In genomic region chr10:58714789-58715148, GRCm38 (mm10) we compare ENCODE assay signal across 11 mouse cellular contexts. TPM values are rescaled to one million over a fixed set of nuclear protein-coding genes. Genes with fewer than 3 reads are reported as not detected.
DNase-seq lines count a peak whose midpoint lies in the region; ATAC-seq and TF ChIP-seq lines count a peak whose summit lies in the region.
"Had no signal": no experiment of that assay in that cellular context is flagged by ENCODE, and none has a peak within 500 bp of the region (broad histone marks: within the 10 kb centered on the region; RNA-seq: fewer than 3 reads in every experiment).

No protein-coding gene starts in this region.

- no peaks in the 10 kb centered on the region for H3K9me3 ChIP-seq in heart, postnatal 0 days (replicated peaks; ENCODE audit: control insufficient read depth, low read length)
- H3K9me3 ChIP-seq in midbrain, postnatal 0 days (ENCODE audit: low read length): no peaks in the 10 kb centered on the region
- H3K9me3 ChIP-seq in midbrain, embryonic 14.5 days (ENCODE audit: control insufficient read depth, low read length): no peaks in the 10 kb centered on the region
- H3K9me3 ChIP-seq in intestine, embryonic 15.5 days: no peaks in the 10 kb centered on the region
- H3K9me3 ChIP-seq in stomach, embryonic 16.5 days (replicated peaks; ENCODE audit: control insufficient read depth, low read length): no peaks in the 10 kb centered on the region

- no peak overlapping the region for H3K27ac ChIP-seq in heart, postnatal 0 days (ENCODE audit: low read depth)
- H3K27ac ChIP-seq in midbrain, postnatal 0 days (ENCODE audit: low read depth, low read length): no peak overlapping the region
- no peak overlapping the region for H3K27ac ChIP-seq in midbrain, embryonic 14.5 days (replicated peaks; ENCODE audit: low read depth, low read length)
- no peak overlapping the region for H3K27ac ChIP-seq in intestine, embryonic 15.5 days
- H3K27ac ChIP-seq in stomach, embryonic 16.5 days (ENCODE audit: low read length): no peak overlapping the region

- H3K4me3 ChIP-seq in heart, postnatal 0 days (ENCODE audit: low read depth, low read length): peak overlapping the region; percentile 14; the same call in 1 of the 2 replicates
- H3K4me3 ChIP-seq in midbrain, postnatal 0 days (ENCODE audit: low read depth, low read length): no peak overlapping the region
- H3K4me3 ChIP-seq in midbrain, embryonic 14.5 days (replicated peaks; ENCODE audit: low read depth, low read length): no peak overlapping the region
- H3K4me3 ChIP-seq in intestine, embryonic 15.5 days (replicated peaks): peak overlapping the region; percentile 17; the same call in 1 of the 2 replicates
- H3K4me3 ChIP-seq in stomach, embryonic 16.5 days (replicated peaks; ENCODE audit: low read length): peak overlapping the region; percentile 43; the same call in 1 of the 2 replicates

- no peak overlapping the region for H3K9ac ChIP-seq in heart, postnatal 0 days (replicated peaks; ENCODE audit: low read depth, low read length)
- no peak overlapping the region for H3K9ac ChIP-seq in midbrain, postnatal 0 days (replicated peaks; ENCODE audit: low read length, poor library complexity, severe bottlenecking)
- H3K9ac ChIP-seq in midbrain, embryonic 14.5 days (replicated peaks; ENCODE audit: low read length): no peak overlapping the region
- H3K9ac ChIP-seq in intestine, embryonic 15.5 days: no peak overlapping the region
- no peak overlapping the region for H3K9ac ChIP-seq in stomach, embryonic 16.5 days (ENCODE audit: low read length)

- TF ChIP-seq EP300 in heart, postnatal 0 days (IDR thresholded peaks at IDR 0.05; ENCODE audit: low read depth): no peak

- DNase-seq in heart, postnatal 0 days (ENCODE audit: low spot score): no peak
- no peak for DNase-seq in heart, adult 8-10 months (ENCODE audit: low spot score)
- no peak for DNase-seq in midbrain, postnatal 0 days (ENCODE audit: low spot score)
- DNase-seq in midbrain, embryonic 14.5 days: no peak
- no peak for DNase-seq in urinary bladder, postnatal 25 days (ENCODE audit: low spot score)
- DNase-seq in right cerebral cortex, adult 2 months (ENCODE audit: low spot score in 2 of 2): no peak
- DNase-seq: left cerebral cortex, postnatal 4 days had no signal

- ATAC-seq in heart, postnatal 0 days (ENCODE audit: insufficient read depth, low read depth): no peak
- ATAC-seq in midbrain, postnatal 0 days (ENCODE audit: low FRiP score): no peak
- ATAC-seq in midbrain, embryonic 14.5 days (ENCODE audit: low FRiP score, low TSS enrichment): no peak
- no peak for ATAC-seq in intestine, embryonic 15.5 days
- ATAC-seq in stomach, embryonic 16.5 days (ENCODE audit: insufficient read depth, low FRiP score): no peak

- WGBS in heart, postnatal 0 days: 60% methylated on average over 3 of the region's 3 CpGs
- WGBS in midbrain, postnatal 0 days: 61% methylated on average over 3 of the region's 3 CpGs
- WGBS in midbrain, embryonic 14.5 days: 84% methylated on average over 3 of the region's 3 CpGs
- 56% methylated on average over 3 of the region's 3 CpGs for WGBS in intestine, embryonic 15.5 days
- 39% methylated on average over 3 of the region's 3 CpGs for WGBS in stomach, embryonic 16.5 days

- no peaks in the 10 kb centered on the region for H3K36me3 ChIP-seq in heart, postnatal 0 days (replicated peaks; ENCODE audit: control insufficient read depth, insufficient read depth, low read length)
- no peaks in the 10 kb centered on the region for H3K36me3 ChIP-seq in midbrain, postnatal 0 days (ENCODE audit: insufficient read depth, low read length)
- no peaks in the 10 kb centered on the region for H3K36me3 ChIP-seq in midbrain, embryonic 14.5 days (ENCODE audit: control insufficient read depth, insufficient read depth, low read length)
- no peaks in the 10 kb centered on the region for H3K36me3 ChIP-seq in intestine, embryonic 15.5 days
- no peaks in the 10 kb centered on the region for H3K36me3 ChIP-seq in stomach, embryonic 16.5 days (ENCODE audit: control insufficient read depth, insufficient read depth, low read length)

- TF ChIP-seq CTCF in heart, postnatal 0 days (IDR thresholded peaks at IDR 0.05; ENCODE audit: low read depth): no peak
- TF ChIP-seq CTCF in midbrain, postnatal 0 days (IDR thresholded peaks at IDR 0.05): no peak

- H3K4me1 ChIP-seq in heart, postnatal 0 days (ENCODE audit: control insufficient read depth, insufficient read depth): no peaks in the 10 kb centered on the region
- no peaks in the 10 kb centered on the region; the same call in 1 of the 2 replicates for H3K4me1 ChIP-seq in midbrain, postnatal 0 days (ENCODE audit: insufficient read depth, low read length)
- H3K4me1 ChIP-seq in midbrain, embryonic 14.5 days (ENCODE audit: control insufficient read depth, insufficient read depth, low read length): no peaks in the 10 kb centered on the region
- H3K4me1 ChIP-seq in intestine, embryonic 15.5 days (replicated peaks): no peaks in the 10 kb centered on the region
- H3K4me1 ChIP-seq in stomach, embryonic 16.5 days (ENCODE audit: control insufficient read depth, insufficient read depth, low read length): peaks cover 6% of the 10 kb centered on the region; the same call in 1 of the 2 replicates

- peak overlapping the region; percentile 57 for H3K4me2 ChIP-seq in heart, postnatal 0 days (ENCODE audit: low read depth, low read length)
- H3K4me2 ChIP-seq in midbrain, postnatal 0 days (ENCODE audit: low read depth, low read length, poor library complexity, severe bottlenecking): peak overlapping the region; percentile 32; the same call in 1 of the 2 replicates
- no peak overlapping the region for H3K4me2 ChIP-seq in midbrain, embryonic 14.5 days (ENCODE audit: low read length)
- H3K4me2 ChIP-seq in intestine, embryonic 15.5 days (replicated peaks): peak overlapping the region; percentile 54
- H3K4me2 ChIP-seq in stomach, embryonic 16.5 days (ENCODE audit: low read depth, low read length): peak overlapping the region; percentile 66

- H3K27me3 ChIP-seq in heart, postnatal 0 days (ENCODE audit: control insufficient read depth, insufficient read depth, low read length): no peaks in the 10 kb centered on the region
- no peaks in the 10 kb centered on the region for H3K27me3 ChIP-seq in midbrain, postnatal 0 days (ENCODE audit: insufficient read depth, low read length)
- no peaks in the 10 kb centered on the region for H3K27me3 ChIP-seq in midbrain, embryonic 14.5 days (ENCODE audit: control insufficient read depth, insufficient read depth, low read length)
- no peaks in the 10 kb centered on the region for H3K27me3 ChIP-seq in intestine, embryonic 15.5 days (replicated peaks)
- H3K27me3 ChIP-seq in stomach, embryonic 16.5 days (ENCODE audit: control insufficient read depth, insufficient read depth, low read length): no peaks in the 10 kb centered on the region

RNA-seq across cellular contexts. Expression of gene Gm17542, which starts 3.2 kb away (rescaled TPM):
- not detected in 2 replicates for total RNA-seq in heart, postnatal 0 days (2014; rRNA removed; ENCODE audit: low replicate concordance)
- not detected in 2 replicates for polyA plus RNA-seq in heart, postnatal 0 days (2015; fragmentation: Nextera tagmentation; extraction: Ambion mirVana)
- not detected for total RNA-seq in heart, adult 8-10 months (2022)
- total RNA-seq in midbrain, postnatal 0 days (2014; rRNA removed): not detected in 2 replicates
- polyA plus RNA-seq in midbrain, postnatal 0 days (2015; fragmentation: Nextera tagmentation; extraction: Ambion mirVana): not detected in 2 replicates
- not detected in 2 replicates for polyA plus RNA-seq in midbrain, embryonic 14.5 days (2014; fragmentation: Nextera tagmentation; extraction: Ambion mirVana)
- not detected in 2 replicates for polyA plus RNA-seq in intestine, embryonic 15.5 days (2015; fragmentation: Nextera tagmentation; extraction: Ambion mirVana)
- not detected in 2 replicates for polyA plus RNA-seq in stomach, embryonic 16.5 days (2015; fragmentation: Nextera tagmentation; extraction: Ambion mirVana)
- total RNA-seq: hematopoietic stem cell, adult 5-6 weeks; left cerebral cortex, postnatal 4 days had no signal
- polyA plus RNA-seq: testis, adult 2 months had no signal

RNA-seq across cellular contexts. Expression of gene Edar, which starts 39.3 kb away (rescaled TPM):
- total RNA-seq in heart, postnatal 0 days (2014; rRNA removed; ENCODE audit: low replicate concordance): 0.08 TPM in 1 of 2 replicates, not detected in the other
- not detected in 2 replicates for polyA plus RNA-seq in heart, postnatal 0 days (2015; fragmentation: Nextera tagmentation; extraction: Ambion mirVana)
- under 1 TPM; 0.08 to 0.69 (median 0.45) TPM for total RNA-seq in heart, adult 8-10 months (2022)
- total RNA-seq in midbrain, postnatal 0 days (2014; rRNA removed): 0.33 and 0.85 TPM in 2 replicates
- polyA plus RNA-seq in midbrain, postnatal 0 days (2015; fragmentation: Nextera tagmentation; extraction: Ambion mirVana): 0.13 and 0.16 TPM in 2 replicates
- 0.09 and 0.41 TPM in 2 replicates for polyA plus RNA-seq in midbrain, embryonic 14.5 days (2014; fragmentation: Nextera tagmentation; extraction: Ambion mirVana)
- 0.33 TPM in 2 replicates for polyA plus RNA-seq in intestine, embryonic 15.5 days (2015; fragmentation: Nextera tagmentation; extraction: Ambion mirVana)
- polyA plus RNA-seq in stomach, embryonic 16.5 days (2015; fragmentation: Nextera tagmentation; extraction: Ambion mirVana): 3.0 and 3.1 TPM in 2 replicates

Comparison
In these comparisons a context has a peak if more than half of its experiments do, and no peak if none do; other contexts are left out.
1. H3K4me3 ChIP-seq: peak in heart, postnatal 0 days (single experiment), intestine, embryonic 15.5 days (single experiment) and stomach, embryonic 16.5 days (single experiment); none in midbrain, postnatal 0 days (single experiment) and midbrain, embryonic 14.5 days (single experiment).